In genomic region chrX:130279144-130279543, GRCm38 (mm10) we compare ENCODE assay signal across 21 mouse cellular contexts.
DNase-seq lines count a peak whose midpoint lies in the region; TF ChIP-seq lines count a peak whose summit lies in the region.
"Had no signal": no experiment of that assay in that cellular context is flagged by ENCODE, and none has a peak within 500 bp of the region (broad histone marks: within the 10 kb centered on the region; RNA-seq: fewer than 3 reads in every experiment).

No protein-coding gene starts in this region.

- no peaks in the 10 kb centered on the region for H3K79me3 ChIP-seq in C2C12 (ENCODE audit: low read depth)

- DNase-seq in MEL (ENCODE audit: low read depth, low spot score), result no peak
- no peak for DNase-seq in urinary bladder, postnatal 25 days (ENCODE audit: low spot score)
- DNase-seq in cerebellum, postnatal 36 days, result no peak
- DNase-seq: adrenal gland, adult 8-10 months; adrenal gland, postnatal 14 days; adrenal gland, postnatal 36 days; cerebellum, adult 11-12 months; cerebellum, adult 2 months; cerebellum, adult 9-10 months; cerebellum, postnatal 10 days; cerebellum, postnatal 25 days; embryo, embryonic 11 days had no signal

- no peaks in the 10 kb centered on the region for H3K27me3 ChIP-seq in C2C12 (ENCODE audit: control insufficient read depth, insufficient read depth, insufficient read length)
- H3K27me3 ChIP-seq in MEL (ENCODE audit: control insufficient read depth in 1 of 2, insufficient read depth in 2 of 2, low read length in 2 of 2), result no peaks in the 10 kb centered on the region
- H3K27me3 ChIP-seq in myocyte (ENCODE audit: control insufficient read depth, insufficient read depth, insufficient read length), result no peaks in the 10 kb centered on the region
- H3K27me3 ChIP-seq: CH12.LX; embryonic facial prominence, embryonic 13.5 days; embryonic facial prominence, embryonic 15.5 days; forebrain, embryonic 12.5 days had no signal

- H3K4me3 ChIP-seq in C2C12 (ENCODE audit: insufficient read depth, poor library complexity, severe bottlenecking), result no peak overlapping the region
- H3K4me3 ChIP-seq in MEL (ENCODE audit: control insufficient read depth in 1 of 2, insufficient read depth in 1 of 2, low read depth in 2 of 2, low read length in 2 of 2), result no peak overlapping the region
- no peak overlapping the region for H3K4me3 ChIP-seq in myocyte
- H3K4me3 ChIP-seq: embryonic facial prominence, embryonic 13.5 days; embryonic facial prominence, embryonic 15.5 days; erythroblast, embryonic 14.5 days; forebrain, embryonic 10.5 days; forebrain, embryonic 12.5 days had no signal

- no peak overlapping the region for H3K27ac ChIP-seq in MEL (ENCODE audit: control insufficient read depth, low read depth, low read length)
- H3K27ac ChIP-seq: embryonic facial prominence, embryonic 13.5 days; embryonic facial prominence, embryonic 15.5 days; forebrain, embryonic 10.5 days; forebrain, embryonic 12.5 days had no signal

- H3K4me1 ChIP-seq in MEL (ENCODE audit: control insufficient read depth in 1 of 2, insufficient read depth in 2 of 2, low read length in 2 of 2), result no peaks in the 10 kb centered on the region
- H3K4me1 ChIP-seq: embryonic facial prominence, embryonic 13.5 days; embryonic facial prominence, embryonic 15.5 days; forebrain, embryonic 10.5 days; forebrain, embryonic 12.5 days had no signal

- H3K36me3 ChIP-seq in C2C12 (ENCODE audit: control insufficient read depth, insufficient read depth) (no peaks in the 10 kb centered on the region), MEL (ENCODE audit: control insufficient read depth in 1 of 2, insufficient read depth in 2 of 2, low read length in 2 of 2) (peaks cover 0 to 5% of the 10 kb centered on the region in 2 experiments; a peak in 1 of 4 replicates), myocyte (ENCODE audit: control insufficient read depth, insufficient read depth) (no peaks in the 10 kb centered on the region)
- H3K36me3 ChIP-seq: embryonic facial prominence, embryonic 13.5 days; embryonic facial prominence, embryonic 15.5 days; forebrain, embryonic 10.5 days; forebrain, embryonic 12.5 days; G1E had no signal

- no peak overlapping the region for H3K4me2 ChIP-seq in myocyte (ENCODE audit: low read depth)
- H3K4me2 ChIP-seq: embryonic facial prominence, embryonic 13.5 days; embryonic facial prominence, embryonic 15.5 days; forebrain, embryonic 12.5 days had no signal

- TF ChIP-seq RAD21 in MEL (IDR thresholded peaks at IDR 0.05; ENCODE audit: low read depth, low read length), result no peak

- H3K79me2 ChIP-seq in C2C12 (ENCODE audit: control insufficient read depth, insufficient read depth) (no peaks in the 10 kb centered on the region), MEL (ENCODE audit: control insufficient read depth, insufficient read depth, low read length, poor library complexity) (no peaks in the 10 kb centered on the region), myocyte (ENCODE audit: control insufficient read depth, insufficient read depth) (no peaks in the 10 kb centered on the region)

- TF ChIP-seq CTCF in C2C12 (IDR thresholded peaks at IDR 0.05; ENCODE audit: control insufficient read depth, insufficient read depth, insufficient read length), result no peak
- TF ChIP-seq CTCF in MEL (IDR thresholded peaks at IDR 0.05 in 2 of 3, conservative IDR thresholded peaks at IDR 0.05 in 1 of 3; ENCODE audit: control insufficient read depth in 1 of 3, insufficient read depth in 1 of 3, low read depth in 2 of 3, low read length in 3 of 3, poor library complexity in 1 of 3, severe bottlenecking in 1 of 3), result no peak

- H3K9ac ChIP-seq in MEL (ENCODE audit: control insufficient read depth, low read depth, low read length, poor library complexity, severe bottlenecking), result no peak overlapping the region
- H3K9ac ChIP-seq: embryonic facial prominence, embryonic 13.5 days; embryonic facial prominence, embryonic 15.5 days; forebrain, embryonic 12.5 days had no signal

- H3ac ChIP-seq in C2C12 (ENCODE audit: control insufficient read depth, insufficient read length, low read depth) (no peak overlapping the region), myocyte (ENCODE audit: control insufficient read depth, insufficient read length) (no peak overlapping the region)

- TF ChIP-seq POLR2A in MEL (IDR thresholded peaks at IDR 0.05; ENCODE audit: control insufficient read depth in 1 of 2, insufficient read depth in 1 of 2, low read depth in 1 of 2, low read length in 2 of 2, poor library complexity in 1 of 2), result no peak
- TF ChIP-seq POLR2A in myocyte (IDR thresholded peaks at IDR 0.05; ENCODE audit: insufficient read length, low read depth), result no peak

- no peaks in the 10 kb centered on the region for H3K9me3 ChIP-seq in MEL (replicated peaks; ENCODE audit: insufficient read depth, low read length)
- H3K9me3 ChIP-seq: embryonic facial prominence, embryonic 13.5 days; embryonic facial prominence, embryonic 15.5 days; forebrain, embryonic 10.5 days; forebrain, embryonic 12.5 days; G1E had no signal

- TF ChIP-seq EP300 in MEL (IDR thresholded peaks at IDR 0.05; ENCODE audit: low read depth in 1 of 2, low read length in 2 of 2), result no peak

TF ChIP-seq in C2C12, 6 proteins besides CTCF, POLR2A, EP300 and RAD21:
- no peak for TF ChIP-seq MYOG (IDR thresholded peaks at IDR 0.05; ENCODE audit: control insufficient read depth, extremely low read depth, insufficient read length)
- no peak for TF ChIP-seq MAX (IDR thresholded peaks at IDR 0.05)
- TF ChIP-seq MYOD1 (IDR thresholded peaks at IDR 0.05; ENCODE audit: control insufficient read depth, insufficient read length, low read depth), result no peak
- no peak for TF ChIP-seq USF1 (IDR thresholded peaks at IDR 0.05; ENCODE audit: low read depth)
- peak; percentile 75 for TF ChIP-seq CEBPB (IDR thresholded peaks at IDR 0.05; ENCODE audit: low read depth)
- no peak for TF ChIP-seq FOSL1 (IDR thresholded peaks at IDR 0.05; ENCODE audit: insufficient read depth, low read length, poor library complexity, severe bottlenecking)

TF ChIP-seq in MEL, 35 proteins besides CTCF, POLR2A, EP300 and RAD21:
- peak; percentile 44; the same call in 1 of the 2 replicates for TF ChIP-seq ZNF384 (IDR thresholded peaks at IDR 0.05; ENCODE audit: low read depth, low read length)
- no peak for TF ChIP-seq NELFE (IDR thresholded peaks at IDR 0.05; ENCODE audit: low read depth, low read length)

TF ChIP-seq in myocyte, 11 proteins besides CTCF, POLR2A, EP300 and RAD21:
- TF ChIP-seq TCF3 (IDR thresholded peaks at IDR 0.05; ENCODE audit: insufficient read length, low read depth) (no peak), USF1 (IDR thresholded peaks at IDR 0.05; ENCODE audit: low read depth) (no peak), CEBPB (IDR thresholded peaks at IDR 0.05; ENCODE audit: insufficient read depth, poor library complexity, severe bottlenecking) (peak; percentile 55; the same call in 1 of the 2 replicates), SRF (IDR thresholded peaks at IDR 0.05; ENCODE audit: control insufficient read depth, insufficient read length, low read depth) (no peak), TCF12 (IDR thresholded peaks at IDR 0.05; ENCODE audit: insufficient read depth, poor library complexity, severe bottlenecking) (no peak)
